Mouse (Mus musculus) intestine, embryonic 16.5 days (tissue): ENCODE measurements at regions not wholly inside any gene's neighbourhood (a gene's known extent, or its start where the extent isn't known, plus 50 kb on each side); places are given as distances from the start of the nearest gene placed in this dataset.

ENCODE experiments used
- ATAC-seq: fragments of 200-750 bp; cut with Nextera tagmentation; 2 replicates; pipeline ENCODE4 v1.8.0; 2017; ENCODE audit warnings: moderate TSS enrichment, moderate library complexity
- H3K27ac ChIP-seq: fragments of 300-500 bp; sonication (generic); 2 replicates; pipeline ENCODE4 v1.5.1; 2014; ENCODE audit warnings: mild to moderate bottlenecking, low read length
- H3K27me3 ChIP-seq: fragments of 300-500 bp; sonication (generic); replicated peaks from 2 replicates; pipeline ENCODE4 v1.6.1; 2014; ENCODE audit warnings: low read length, control low read depth, mixed read lengths; ENCODE audit not compliant: control insufficient read depth, insufficient read depth
- H3K36me3 ChIP-seq: fragments of 300-500 bp; sonication (generic); 2 replicates; pipeline ENCODE4 v1.6.1; 2014; ENCODE audit warnings: low read length, control low read depth; ENCODE audit not compliant: control insufficient read depth, insufficient read depth
- H3K4me1 ChIP-seq: fragments of 300-500 bp; sonication (generic); 2 replicates; pipeline ENCODE4 v1.6.1; 2014; ENCODE audit warnings: low read length, control low read depth, mixed read lengths; ENCODE audit not compliant: control insufficient read depth, insufficient read depth
- H3K4me2 ChIP-seq: fragments of 300-500 bp; sonication (generic); 2 replicates; pipeline ENCODE4 v1.6.1; 2014; ENCODE audit warnings: low read depth, low read length, control low read depth
- H3K4me3 ChIP-seq: fragments of 300-500 bp; sonication (generic); 2 replicates; pipeline ENCODE4 v1.5.1; 2014; ENCODE audit warnings: mild to moderate bottlenecking, low read length
- H3K9ac ChIP-seq: fragments of 300-500 bp; sonication (generic); 2 replicates; pipeline ENCODE4 v1.6.1; 2014; ENCODE audit warnings: low read depth, low read length
- H3K9me3 ChIP-seq: fragments of 300-500 bp; sonication (generic); 2 replicates; pipeline ENCODE4 v1.6.1; 2016; ENCODE audit warnings: low read length, control low read depth; ENCODE audit not compliant: control insufficient read depth
- WGBS: fragments of 180-500 bp; shearing (Covaris S2); extraction: QIAGEN DNeasy Blood & Tissue Kit; methylation state at CpG from one replicate; pipeline ENCODE4 v1.1.7; 2014; 5-methylcytosine and 5-hydroxymethylcytosine counted together

DNA sequence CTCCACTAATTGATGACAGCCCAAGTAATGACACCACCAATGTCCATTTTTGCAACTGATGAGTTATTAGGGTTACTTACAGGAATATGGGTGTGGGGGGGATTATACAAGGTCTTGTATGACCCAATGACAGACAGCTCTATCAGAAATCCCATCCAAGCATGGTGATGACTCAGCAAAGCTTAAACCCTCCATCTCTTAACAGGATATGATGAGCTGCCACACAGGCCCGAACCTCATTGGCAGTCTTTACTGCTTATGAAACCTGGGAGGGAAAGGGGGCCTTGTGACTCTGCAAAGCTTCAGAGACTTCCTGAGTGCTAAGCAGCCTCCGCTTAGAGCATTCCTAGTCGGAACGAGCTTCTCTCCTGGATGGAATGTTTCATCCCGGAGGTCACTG is 176.4 kb downstream of the 1700010I14Rik start:
- Histone ChIP-seq H3K4me1 (peaks cover 12% of the 10 kb centered on the region; the same call in 1 of the 2 replicates), H3K4me3 (no peak overlapping the region), H3K9ac (no peak overlapping the region), H3K36me3 (no peaks in the 10 kb centered on the region), H3K4me2 (no peak overlapping the region), H3K27me3 (no peaks in the 10 kb centered on the region), H3K9me3 (no peaks in the 10 kb centered on the region), H3K27ac (no peak overlapping the region)
- no peak for ATAC-seq
- WGBS = 84% methylated on average over 5 of the region's 5 CpGs

DNA sequence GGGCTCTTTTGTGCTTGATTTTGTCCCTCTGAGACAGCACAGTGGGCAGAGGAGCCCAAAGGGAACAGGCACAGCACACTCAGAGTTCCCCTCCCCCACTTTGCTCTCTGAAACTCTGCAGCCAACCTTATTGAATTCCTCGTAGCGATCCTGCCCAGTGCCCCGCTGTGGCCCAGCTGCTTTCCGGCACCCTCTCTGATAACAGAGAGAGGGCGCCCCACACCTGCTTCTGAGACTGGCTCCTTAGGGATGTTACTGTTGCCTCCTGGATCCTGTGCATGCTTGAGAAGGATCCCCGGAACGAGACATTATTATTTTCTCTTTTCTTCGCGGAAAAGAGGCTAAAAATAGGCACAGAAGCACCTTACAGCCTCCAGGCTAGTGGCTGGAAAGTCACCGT is 179.0 kb downstream of the 1700010I14Rik start:
- Histone ChIP-seq H3K36me3 (no peaks in the 10 kb centered on the region), H3K9ac (peak overlapping the region; percentile 53; the same call in 1 of the 2 replicates), H3K27ac (no peak overlapping the region), H3K9me3 (no peaks in the 10 kb centered on the region), H3K4me2 (peak overlapping the region; percentile 73), H3K4me1 (peaks cover 12% of the 10 kb centered on the region; the same call in 1 of the 2 replicates), H3K27me3 (peaks cover 5% of the 10 kb centered on the region; the same call in 1 of the 2 replicates), H3K4me3 (peak overlapping the region; percentile 30)
- WGBS = under 1% methylated on average over 10 of the region's 10 CpGs
- 0 out of 2 replicates have a peak, but pooled peaks have one; percentile 53 for ATAC-seq

DNA sequence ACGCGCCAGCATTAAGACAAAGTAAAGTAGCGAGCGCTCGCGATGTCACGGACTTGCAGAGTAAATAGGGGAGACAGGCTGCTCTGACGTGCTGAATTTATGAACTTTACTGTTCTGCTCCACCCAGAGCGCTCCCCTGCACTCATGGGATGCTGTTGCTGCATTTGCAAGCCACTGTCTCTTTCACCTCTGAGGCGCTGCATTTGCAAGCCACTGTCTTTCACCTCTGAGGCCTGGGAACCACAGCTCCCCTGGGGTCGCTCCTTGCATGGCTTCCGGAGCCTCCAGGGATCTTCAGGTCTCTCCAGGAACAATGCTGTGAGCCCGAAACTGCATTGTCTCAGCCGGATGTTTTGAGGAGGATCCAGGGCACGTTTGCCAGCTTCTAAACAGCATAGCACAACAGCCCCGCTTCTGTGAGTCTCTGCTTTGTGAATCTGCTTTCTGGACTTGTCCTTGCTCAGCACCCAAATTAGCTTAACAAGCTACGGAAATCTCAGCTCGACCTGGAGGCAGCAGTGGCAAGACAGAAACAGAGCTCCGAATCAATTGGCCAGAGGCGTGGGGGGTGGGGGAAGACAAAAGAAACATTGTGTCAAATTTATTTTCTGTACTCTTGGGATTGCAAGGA is 179.6 kb downstream of the 1700010I14Rik start:
- no peak for ATAC-seq
- peak overlapping the region; percentile 73 for H3K4me2 ChIP-seq
- 1% methylated on average over 20 of the region's 20 CpGs for WGBS
- H3K27ac ChIP-seq = no peak overlapping the region
- no peaks in the 10 kb centered on the region for H3K9me3 ChIP-seq
- H3K9ac ChIP-seq = peak overlapping the region; percentile 53; the same call in 1 of the 2 replicates
- peak overlapping the region; percentile 30 for H3K4me3 ChIP-seq
- peaks cover 12% of the 10 kb centered on the region; the same call in 1 of the 2 replicates for H3K4me1 ChIP-seq
- no peaks in the 10 kb centered on the region for H3K36me3 ChIP-seq
- peaks cover 5% of the 10 kb centered on the region; the same call in 1 of the 2 replicates for H3K27me3 ChIP-seq

DNA sequence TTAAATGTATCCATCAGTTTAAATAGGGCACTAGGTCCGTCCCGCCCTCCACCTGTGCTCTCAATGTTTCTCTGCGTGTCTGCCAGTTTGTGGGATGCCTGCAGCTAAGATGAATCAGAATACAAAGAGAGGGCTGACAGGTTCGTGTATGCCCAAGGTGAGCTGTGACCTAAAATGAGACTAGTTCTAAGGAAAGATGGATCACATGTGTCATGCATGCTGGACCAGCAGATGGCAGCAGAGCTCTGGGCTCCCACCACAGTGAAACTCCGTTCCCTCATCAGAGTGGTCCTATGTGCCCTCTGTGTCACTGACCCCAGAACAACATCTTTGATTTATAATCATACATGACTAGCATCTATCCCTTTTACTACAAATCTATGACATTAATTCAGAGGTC is 180.3 kb downstream of the 1700010I14Rik start:
- Histone ChIP-seq H3K27me3 (peaks cover 5% of the 10 kb centered on the region; the same call in 1 of the 2 replicates), H3K9ac (no peak overlapping the region), H3K4me3 (peak overlapping the region; percentile 30), H3K4me2 (peak overlapping the region; percentile 73), H3K9me3 (no peaks in the 10 kb centered on the region), H3K27ac (no peak overlapping the region), H3K4me1 (peaks cover 12% of the 10 kb centered on the region; the same call in 1 of the 2 replicates), H3K36me3 (no peaks in the 10 kb centered on the region)
- no peak for ATAC-seq
- WGBS = under 1% methylated on average over 5 of the region's 5 CpGs

DNA sequence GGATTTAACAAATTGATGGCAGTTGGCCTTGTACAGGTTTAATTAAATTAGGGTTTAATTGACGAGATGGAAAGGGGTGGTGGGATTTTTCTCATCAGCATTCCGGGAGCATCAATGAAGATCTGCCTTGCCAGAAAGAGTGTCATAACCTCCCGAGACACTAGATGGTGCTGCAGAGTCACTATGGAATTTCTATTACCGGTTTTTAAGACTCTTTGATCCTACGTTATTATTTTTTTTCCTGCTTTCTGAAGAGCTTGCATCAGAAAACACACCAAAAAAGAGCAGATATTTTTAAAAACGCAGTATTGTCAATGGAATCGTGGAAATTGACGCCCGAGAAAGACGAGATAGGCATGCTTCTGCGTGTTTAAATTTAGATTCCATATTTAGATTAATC is 181.2 kb downstream of the 1700010I14Rik start:
- Histone ChIP-seq H3K4me3 (no peak overlapping the region), H3K4me2 (no peak overlapping the region), H3K9me3 (no peaks in the 10 kb centered on the region), H3K36me3 (no peaks in the 10 kb centered on the region), H3K9ac (no peak overlapping the region), H3K27me3 (peaks cover 5% of the 10 kb centered on the region; the same call in 1 of the 2 replicates), H3K27ac (no peak overlapping the region), H3K4me1 (peaks cover 12% of the 10 kb centered on the region; the same call in 1 of the 2 replicates)
- WGBS = 8% methylated on average over 11 of the region's 11 CpGs
- no peak for ATAC-seq

DNA sequence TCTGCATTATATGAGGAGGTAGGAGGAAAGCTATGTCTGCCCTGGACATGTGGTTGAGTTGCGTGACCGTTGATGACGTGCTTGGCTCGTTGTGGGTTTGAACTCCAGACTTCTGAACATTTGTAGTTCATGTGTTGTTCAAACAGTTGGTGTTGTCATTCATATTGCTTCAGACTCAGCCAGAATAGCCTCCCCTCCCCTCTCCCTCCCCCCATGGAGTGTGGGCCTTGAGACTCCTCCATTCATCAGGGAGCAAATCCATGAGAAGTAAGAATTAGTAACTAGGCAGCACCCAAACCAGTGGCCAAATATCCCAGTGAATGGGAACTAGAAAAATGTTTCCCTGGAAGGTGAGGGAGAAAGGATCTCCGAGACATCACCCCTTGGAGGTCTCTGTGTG is 209.0 kb downstream of the 1700010I14Rik start:
- Histone ChIP-seq H3K9me3 (no peaks in the 10 kb centered on the region), H3K9ac (no peak overlapping the region), H3K36me3 (no peaks in the 10 kb centered on the region), H3K4me3 (no peak overlapping the region), H3K27me3 (no peaks in the 10 kb centered on the region), H3K4me1 (no peaks in the 10 kb centered on the region), H3K27ac (no peak overlapping the region), H3K4me2 (no peak overlapping the region)
- no peak for ATAC-seq
- WGBS = 90% methylated on average over 5 of the region's 5 CpGs

DNA sequence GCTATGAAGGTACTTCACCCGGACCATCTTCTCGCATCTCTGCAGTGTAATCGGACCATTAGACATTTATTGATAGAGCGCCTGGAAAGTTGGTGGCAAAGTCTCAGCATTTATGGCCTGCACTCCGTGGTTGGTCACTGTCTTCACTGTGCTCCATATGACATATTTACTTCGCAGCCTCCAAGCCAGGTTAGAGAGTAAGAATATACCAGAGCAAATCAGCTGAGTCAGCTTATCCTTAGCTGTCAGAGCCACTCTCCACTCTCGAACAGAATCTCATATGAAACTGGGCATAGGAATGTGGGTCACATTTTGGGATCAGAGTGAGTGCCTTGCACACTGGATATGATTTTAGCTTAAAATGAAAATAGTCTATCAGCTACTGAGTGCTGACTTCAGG is 212.3 kb downstream of the 1700010I14Rik start:
- Histone ChIP-seq H3K9me3 (no peaks in the 10 kb centered on the region), H3K9ac (no peak overlapping the region), H3K36me3 (no peaks in the 10 kb centered on the region), H3K4me2 (no peak overlapping the region), H3K4me1 (no peaks in the 10 kb centered on the region), H3K27me3 (no peaks in the 10 kb centered on the region), H3K4me3 (no peak overlapping the region), H3K27ac (no peak overlapping the region)
- WGBS = 89% methylated on average over 7 of the region's 7 CpGs
- ATAC-seq = no peak

DNA sequence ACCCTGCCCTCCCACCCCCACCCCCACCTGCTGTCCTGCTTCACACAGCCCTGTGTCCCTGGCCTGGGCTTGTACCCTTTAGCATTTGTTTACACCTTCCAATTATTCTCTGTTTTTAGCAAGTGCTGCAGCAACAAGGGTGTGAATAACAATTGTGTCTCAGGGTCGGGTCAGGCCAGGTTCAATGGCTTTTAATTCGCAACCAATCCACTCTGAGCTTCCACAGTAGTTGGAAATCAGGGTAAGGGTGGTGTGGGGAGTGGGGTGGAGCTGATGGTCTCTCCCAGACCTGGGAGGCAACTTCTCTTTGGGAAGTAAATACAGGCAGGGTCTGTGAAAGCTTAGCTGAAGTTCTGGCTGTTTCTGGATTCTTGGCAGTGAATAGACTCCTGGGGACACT is 214.4 kb downstream of the 1700010I14Rik start:
- H3K4me2 ChIP-seq = no peak overlapping the region
- no peaks in the 10 kb centered on the region for H3K4me1 ChIP-seq
- 13% methylated on average over 2 of the region's 2 CpGs for WGBS

DNA sequence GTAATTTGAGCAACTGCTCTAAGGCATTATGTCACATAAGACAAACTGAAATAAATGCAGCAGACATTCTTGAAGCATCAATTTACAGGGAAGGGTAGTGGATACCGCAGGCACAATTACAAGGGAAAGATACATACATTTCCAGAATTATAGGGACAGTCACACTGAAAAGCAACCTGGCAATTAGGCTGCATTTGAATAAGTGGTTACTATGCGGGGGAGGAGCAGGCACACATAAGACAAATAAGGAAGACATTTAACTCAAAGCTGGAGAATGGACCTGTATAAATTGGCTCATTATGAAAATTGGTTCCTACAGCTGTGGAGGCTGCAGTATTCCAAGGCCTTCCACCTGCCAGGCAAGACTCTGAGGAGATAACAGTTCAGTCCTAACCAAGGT is 211.2 kb upstream of the Gm17728 start:
- Histone ChIP-seq H3K4me1 (no peaks in the 10 kb centered on the region), H3K27ac (no peak overlapping the region), H3K4me2 (no peak overlapping the region), H3K9ac (no peak overlapping the region), H3K9me3 (no peaks in the 10 kb centered on the region), H3K4me3 (no peak overlapping the region), H3K36me3 (no peaks in the 10 kb centered on the region), H3K27me3 (no peaks in the 10 kb centered on the region)
- ATAC-seq = no peak
- 90% methylated on average over 2 of the region's 2 CpGs for WGBS

More for the DNA sequence above, 214.4 kb downstream of the 1700010I14Rik start:
- H3K9ac ChIP-seq = no peak overlapping the region
- no peaks in the 10 kb centered on the region for H3K9me3 ChIP-seq
- H3K36me3 ChIP-seq = no peaks in the 10 kb centered on the region
- ATAC-seq = no peak
- H3K27me3 ChIP-seq = no peaks in the 10 kb centered on the region
- H3K27ac ChIP-seq = no peak overlapping the region
- H3K4me3 ChIP-seq = no peak overlapping the region
